Mouse (Mus musculus) v-Abl transformed pro-B cells (cell line): ENCODE data around the gene Tbl1xr1.

Experiments used
- in situ Hi-C, 2 experiments: fragments of 400-800 bp; cut with MboI; formaldehyde crosslinking; loops; one replicate each; pipeline ENCODE4 v1.15.1; 2025; ENCODE audit not compliant: unreplicated experiment in 2 of 2

Tbl1xr1 gene

DNA sequence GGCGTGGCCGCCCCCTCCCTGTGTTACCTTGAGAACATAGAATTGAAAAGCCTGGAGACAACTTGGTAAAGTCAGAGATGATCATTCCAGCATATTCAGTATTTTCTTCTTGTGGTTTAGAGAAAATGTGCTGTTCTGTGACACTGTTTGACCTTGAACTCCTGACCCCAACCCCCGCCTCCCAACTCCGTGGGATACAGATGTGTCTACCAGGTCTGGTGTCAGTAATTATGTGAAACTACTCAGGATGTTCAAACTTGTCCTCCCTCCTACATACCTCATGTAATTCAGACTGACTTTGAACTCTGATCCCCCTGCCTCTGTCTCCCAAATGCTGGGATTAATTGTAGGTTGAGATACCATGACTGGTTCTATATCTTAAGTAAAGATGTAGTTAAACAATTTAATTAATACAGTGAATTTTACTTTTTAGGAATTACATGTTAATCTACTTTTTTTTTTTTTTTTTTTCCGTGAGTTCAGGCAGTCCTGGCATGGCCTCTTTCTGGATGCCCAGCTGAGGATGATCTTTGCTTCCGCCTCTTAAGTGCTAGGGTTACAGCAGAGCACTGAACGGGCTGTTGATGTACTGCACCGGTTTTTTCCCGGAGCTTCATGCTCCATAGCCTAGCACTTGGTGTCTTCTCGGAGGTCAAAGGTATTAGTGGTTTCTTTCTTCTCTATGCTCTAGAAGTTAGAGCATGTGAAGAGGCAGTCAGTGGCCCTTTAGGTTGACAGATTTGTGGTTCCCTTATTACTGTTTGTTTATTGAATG, 8.0 kb downstream of the Tbl1xr1 start:
- in situ Hi-C loops = loop anchor here (25.0 kb wide), 1 partner anchor 1422 kb away; no protein-coding TSS in a partner anchor

- in situ Hi-C loops = loop anchor here (5.0 to 25.0 kb wide), 3 partner anchors 47 to 1428 kb away; no protein-coding TSS in a partner anchor
Measured at GRCm38 (mm10) chr3:22089825-22090224, 13.4 kb downstream of the Tbl1xr1 start.

- in situ Hi-C loops = loop anchor here (25.0 kb wide), 1 partner anchor 1428 kb away; no protein-coding TSS in a partner anchor
Measured at GRCm38 (mm10) chr3:22090431-22091265, 14.2 kb downstream of the Tbl1xr1 start.

- in situ Hi-C loops = loop anchor here (25.0 kb wide), 1 partner anchor 1429 kb away; no protein-coding TSS in a partner anchor
Measured at GRCm38 (mm10) chr3:22091266-22091550, 14.8 kb downstream of the Tbl1xr1 start.

- in situ Hi-C loops = loop anchor here (25.0 kb wide), 1 partner anchor 1429 kb away; no protein-coding TSS in a partner anchor
Measured at GRCm38 (mm10) chr3:22091681-22092080, 15.2 kb downstream of the Tbl1xr1 start.

DNA sequence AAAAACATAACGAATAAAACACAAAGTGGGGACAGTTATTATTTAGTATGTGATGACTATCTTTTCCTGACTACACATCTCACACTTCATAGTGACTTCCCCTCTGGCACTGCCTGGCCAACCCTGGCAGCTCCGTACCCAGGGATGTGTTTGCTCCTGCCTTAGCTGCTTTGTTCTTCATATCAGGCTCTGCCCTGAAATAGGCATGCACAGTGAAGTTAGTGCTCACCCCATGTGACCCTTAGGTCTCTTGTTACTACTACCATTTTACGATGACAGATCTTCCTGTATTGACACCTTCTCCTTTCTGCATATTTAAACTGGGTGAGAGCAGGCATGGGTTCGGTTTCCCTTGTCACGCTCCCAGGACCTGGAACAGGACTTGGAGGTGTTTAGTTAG, 16.3 kb downstream of the Tbl1xr1 start:
- in situ Hi-C loops = loop anchor here (25.0 kb wide), 1 partner anchor 1430 kb away; no protein-coding TSS in a partner anchor

DNA sequence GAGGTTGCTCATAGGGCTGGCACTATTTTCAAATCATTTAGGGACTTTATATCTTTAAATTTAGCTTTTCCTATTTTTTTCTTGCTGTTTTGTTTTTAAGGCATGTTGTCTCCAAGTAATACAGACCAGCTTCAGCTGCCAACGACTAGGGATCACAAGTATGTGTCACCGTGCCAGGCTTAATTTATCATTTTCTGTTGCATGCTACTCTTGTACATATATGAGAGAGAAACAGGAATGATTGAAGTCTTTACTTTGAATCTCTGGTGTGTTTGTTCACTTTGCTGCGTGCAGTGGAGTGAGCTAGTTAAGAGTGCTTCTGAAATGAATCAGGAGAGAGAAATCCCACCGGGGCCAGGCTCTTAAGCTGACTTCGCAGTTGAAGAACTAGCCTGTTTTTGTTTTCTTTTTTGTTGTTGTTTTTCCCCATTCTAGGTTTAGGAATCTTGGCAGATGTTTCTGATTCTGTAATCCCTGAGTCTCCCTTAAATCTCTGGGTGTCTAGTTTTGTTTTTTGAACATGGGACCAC, 27.6 kb downstream of the Tbl1xr1 start:
- in situ Hi-C loops = no loop called here

- in situ Hi-C loops = no loop called here
Measured at GRCm38 (mm10) chr3:22105471-22105870, 29.0 kb downstream of the Tbl1xr1 start.

DNA sequence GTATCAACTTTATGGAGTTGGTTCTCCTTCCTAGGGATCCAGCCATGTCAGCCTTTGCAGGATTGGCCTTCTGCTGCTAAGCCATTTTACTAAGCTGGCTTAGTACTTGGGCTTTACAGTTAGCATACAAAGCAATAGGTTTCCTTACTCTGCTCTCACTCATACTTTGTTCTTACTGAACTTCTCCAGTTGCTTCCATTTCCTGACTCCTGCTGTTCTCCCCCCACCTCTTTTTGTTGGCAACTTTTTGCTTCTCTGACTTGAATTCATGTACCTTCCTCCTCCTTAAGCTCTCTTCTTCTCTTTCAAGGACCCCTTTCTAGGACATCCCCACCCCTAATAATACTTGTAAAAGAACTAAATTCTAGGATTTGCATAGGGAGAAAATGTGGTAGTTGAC, 31.6 kb downstream of the Tbl1xr1 start:
- in situ Hi-C loops = no loop called here

DNA sequence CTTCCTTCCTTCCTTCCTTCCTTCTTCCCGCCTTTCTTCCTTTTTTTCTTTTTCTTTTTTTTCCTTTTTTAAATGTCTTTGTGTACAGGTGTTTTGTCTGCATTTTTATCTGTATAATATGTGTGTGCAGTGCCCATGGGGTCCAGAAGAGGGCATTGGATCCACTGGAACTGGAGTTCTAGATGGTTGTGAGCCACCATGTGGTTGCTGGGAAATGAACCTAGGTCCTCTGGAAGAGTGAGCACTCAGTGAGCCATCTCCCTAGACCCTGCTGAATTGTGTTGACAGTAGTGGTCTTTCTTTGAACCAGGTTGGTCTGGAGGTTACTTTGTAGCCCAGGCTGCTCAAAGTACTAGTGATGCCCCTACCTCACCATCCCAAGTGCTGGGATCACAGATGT, 33.2 kb downstream of the Tbl1xr1 start:
- in situ Hi-C loops = no loop called here

DNA sequence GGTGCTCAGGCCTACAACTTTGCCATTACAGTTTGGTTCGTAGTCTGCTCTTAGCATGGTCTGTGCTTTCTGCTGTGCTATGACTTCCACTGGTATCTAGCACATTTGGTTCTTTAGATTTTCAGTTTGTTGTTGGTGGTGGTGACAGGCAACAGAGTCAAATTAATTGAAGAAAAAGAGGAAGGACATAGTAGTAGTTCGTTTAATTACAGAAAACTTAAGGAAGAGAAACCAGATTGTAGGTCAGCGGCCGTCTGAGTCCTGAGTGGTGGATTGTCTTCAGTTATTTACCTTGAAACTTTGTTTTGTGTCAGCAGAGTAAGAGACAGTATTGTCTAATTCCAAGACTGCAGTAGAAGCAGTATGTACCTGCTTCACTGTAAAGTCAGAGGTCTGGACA, 37.3 kb downstream of the Tbl1xr1 start:
- in situ Hi-C loops = no loop called here

DNA sequence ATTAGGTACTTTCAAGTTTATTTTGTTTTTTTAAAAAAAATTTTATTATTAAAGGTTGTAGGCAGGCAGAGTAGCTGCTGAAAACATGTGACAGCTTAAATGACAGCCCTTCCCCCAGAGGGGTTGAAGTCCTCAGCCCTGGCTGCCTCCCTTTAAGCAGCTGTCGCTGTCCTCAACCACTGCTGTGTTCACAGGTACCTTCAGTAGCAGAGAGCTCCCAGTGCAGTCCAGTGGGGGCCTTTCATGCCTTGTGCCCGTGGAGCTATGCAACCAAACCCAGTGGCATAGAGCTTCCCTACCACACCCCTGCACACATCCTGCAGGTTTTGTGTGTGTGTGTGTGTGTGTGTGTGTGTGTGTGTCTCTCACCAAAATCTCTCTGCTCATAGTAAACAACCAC, 38.8 kb downstream of the Tbl1xr1 start:
- in situ Hi-C loops = no loop called here

DNA sequence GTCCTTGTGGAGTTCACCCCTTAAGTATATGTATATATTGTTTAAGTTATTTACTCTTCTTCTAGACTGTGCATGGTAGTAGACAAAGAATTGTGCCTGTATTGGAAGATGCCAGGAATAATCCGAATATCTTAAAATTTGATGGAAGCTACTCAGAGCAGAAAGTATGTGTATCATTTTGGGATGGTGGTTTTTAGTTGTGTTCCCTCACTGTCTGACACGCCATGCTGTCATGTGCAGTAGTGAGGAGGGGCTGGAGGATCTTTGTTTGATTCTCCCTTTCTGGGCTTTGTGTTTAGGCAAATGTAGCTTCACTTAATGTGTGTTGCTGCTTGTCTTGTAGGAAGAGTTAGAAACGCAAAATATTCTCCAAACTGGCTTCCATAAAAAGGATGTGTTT, 39.2 kb downstream of the Tbl1xr1 start:
- in situ Hi-C loops = no loop called here

GRCm38 (mm10) chr3:22116188-22116587, 39.7 kb downstream of the Tbl1xr1 start:
- in situ Hi-C loops = no loop called here

- in situ Hi-C loops = no loop called here
Measured at GRCm38 (mm10) chr3:22121741-22122140, 45.3 kb downstream of the Tbl1xr1 start.

- in situ Hi-C loops = no loop called here
Measured at GRCm38 (mm10) chr3:22123145-22123544, 46.7 kb downstream of the Tbl1xr1 start.

GRCm38 (mm10) chr3:22126251-22126826, 49.9 kb downstream of the Tbl1xr1 start:
- in situ Hi-C loops = no loop called here

DNA sequence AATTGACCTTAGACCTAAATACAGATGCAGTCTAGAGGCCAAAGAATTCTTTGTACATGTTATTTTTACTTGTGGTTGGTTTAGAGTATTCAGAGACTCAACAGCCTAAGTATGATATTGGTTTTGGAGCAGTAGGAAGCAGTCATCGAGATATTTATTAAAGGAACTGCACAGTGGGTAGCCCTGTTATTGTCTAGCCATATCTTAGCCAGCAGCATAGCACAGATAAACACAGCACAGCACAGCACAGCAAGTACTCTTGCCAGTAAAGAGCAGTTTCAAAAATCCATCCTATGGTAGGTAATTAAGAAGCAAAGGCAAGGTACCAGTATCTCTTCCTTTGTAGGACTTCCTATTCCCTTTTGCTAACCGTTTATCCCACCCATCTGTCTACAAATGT, 54.8 kb downstream of the Tbl1xr1 start:
- in situ Hi-C loops = no loop called here

- in situ Hi-C loops = no loop called here
Measured at GRCm38 (mm10) chr3:22133626-22134025, 57.2 kb downstream of the Tbl1xr1 start.

DNA sequence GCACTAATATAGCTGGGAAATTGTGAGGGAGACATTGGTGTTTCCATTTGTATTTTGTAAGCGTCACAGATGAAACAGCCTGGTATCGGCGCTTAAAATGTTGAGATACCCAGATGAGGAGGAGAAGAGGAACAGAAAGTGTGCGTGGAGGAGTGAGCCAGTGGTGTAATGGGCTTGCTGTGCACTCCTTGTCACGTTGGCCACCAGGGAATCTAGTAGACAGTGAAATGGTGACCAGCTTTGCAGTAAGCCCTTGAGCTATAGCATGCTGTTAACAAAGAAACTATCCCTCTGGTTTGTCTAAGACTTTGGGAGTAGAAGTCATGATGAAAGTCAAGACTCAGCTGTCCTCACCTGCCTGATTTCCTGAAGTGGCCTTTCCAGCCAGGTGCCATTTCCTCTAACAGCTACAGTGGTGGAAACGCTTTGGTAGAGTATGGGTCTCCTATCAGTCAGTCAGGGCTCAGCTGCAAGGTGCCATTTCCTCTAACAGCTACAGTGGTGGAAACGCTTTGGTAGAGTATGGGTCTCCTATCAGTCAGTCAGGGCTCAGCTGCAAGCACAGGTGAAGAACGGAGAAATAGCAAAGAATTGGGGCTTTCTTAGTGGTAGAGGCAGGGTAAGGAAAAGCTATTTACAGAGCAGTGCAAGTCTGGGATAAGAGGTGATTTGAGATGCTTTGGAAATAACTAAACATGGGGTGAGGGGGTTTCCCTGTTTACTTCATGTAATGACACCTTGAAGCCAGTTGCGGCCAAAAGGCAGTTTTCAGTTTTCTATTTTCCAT, 61.5 kb downstream of the Tbl1xr1 start:
- in situ Hi-C loops = loop anchor here in 1 of 2 experiments (5.0 kb wide), 2 partner anchors 51 to 201 kb away; no protein-coding TSS in a partner anchor
